Mouse (Mus musculus) hindbrain, embryonic 14.5 days (tissue): ENCODE measurements around the gene Igf2bp2. TPM values are rescaled to one million over a fixed set of nuclear protein-coding genes. Genes with fewer than 3 reads are reported as not detected.
A peak's percentile ranks its signal among the peaks of the same experiment; 100 is the strongest.

Source experiments
- ATAC-seq: fragments of 200-750 bp; cut with Nextera tagmentation; 2 replicates; pipeline ENCODE4 v1.8.0; 2017; ENCODE audit warnings: moderate number of reproducible peaks, mild to moderate bottlenecking, moderate TSS enrichment, moderate library complexity; ENCODE audit not compliant: low FRiP score
- DNase-seq: peaks from one replicate; pipeline ENCODE4 v3.0.0-alpha.2; 2015; ENCODE audit warnings: low spot score
- H3K27ac ChIP-seq: fragments of 300-500 bp; sonication (generic); 2 replicates; pipeline ENCODE4 v1.5.1; 2014; ENCODE audit warnings: mild to moderate bottlenecking, moderate library complexity
- H3K27me3 ChIP-seq: fragments of 300-500 bp; sonication (generic); 2 replicates; pipeline ENCODE4 v1.6.1; 2014; ENCODE audit warnings: mild to moderate bottlenecking, low read length, mixed read lengths; ENCODE audit not compliant: control insufficient read depth, insufficient read depth
- H3K36me3 ChIP-seq: fragments of 300-500 bp; sonication (generic); replicated peaks from 2 replicates; pipeline ENCODE4 v1.6.1; 2014; ENCODE audit not compliant: control insufficient read depth, insufficient read depth
- H3K4me1 ChIP-seq: fragments of 300-500 bp; sonication (generic); replicated peaks from 2 replicates; pipeline ENCODE4 v1.6.1; 2014; ENCODE audit warnings: antibody characterized with exemption, low read length, mixed read lengths; ENCODE audit not compliant: control insufficient read depth, insufficient read depth
- H3K4me2 ChIP-seq: fragments of 300-500 bp; sonication (generic); replicated peaks from 2 replicates; pipeline ENCODE4 v1.6.1; 2014; ENCODE audit warnings: mild to moderate bottlenecking, moderate library complexity
- H3K4me3 ChIP-seq: fragments of 300-500 bp; sonication (generic); replicated peaks from 2 replicates; pipeline ENCODE4 v1.5.1; 2014; ENCODE audit warnings: mild to moderate bottlenecking, low read length
- H3K9ac ChIP-seq: fragments of 300-500 bp; sonication (generic); 2 replicates; pipeline ENCODE4 v1.6.1; 2014
- H3K9me3 ChIP-seq: fragments of 300-500 bp; sonication (generic); 2 replicates; pipeline ENCODE4 v1.6.1; 2016; ENCODE audit warnings: low read length; ENCODE audit not compliant: control insufficient read depth
- WGBS: fragments of 180-500 bp; shearing (Covaris S2); extraction: QIAGEN DNeasy Blood & Tissue Kit; methylation state at CpG from one replicate; pipeline ENCODE4 v1.1.7; 2014; 5-methylcytosine and 5-hydroxymethylcytosine counted together
- polyA plus RNA-seq: library from polyadenylated mRNA; unstranded; fragments of >200 nt; fragmentation: Nextera tagmentation; extraction: Ambion mirVana; gene quantifications from 2 replicates; pipeline ENCODE4 v1.2.1, GENCODE M21; 2014

Igf2bp2 gene
- polyA plus RNA-seq, 1 experiment from 2014 or later, result 21.6 TPM

DNA sequence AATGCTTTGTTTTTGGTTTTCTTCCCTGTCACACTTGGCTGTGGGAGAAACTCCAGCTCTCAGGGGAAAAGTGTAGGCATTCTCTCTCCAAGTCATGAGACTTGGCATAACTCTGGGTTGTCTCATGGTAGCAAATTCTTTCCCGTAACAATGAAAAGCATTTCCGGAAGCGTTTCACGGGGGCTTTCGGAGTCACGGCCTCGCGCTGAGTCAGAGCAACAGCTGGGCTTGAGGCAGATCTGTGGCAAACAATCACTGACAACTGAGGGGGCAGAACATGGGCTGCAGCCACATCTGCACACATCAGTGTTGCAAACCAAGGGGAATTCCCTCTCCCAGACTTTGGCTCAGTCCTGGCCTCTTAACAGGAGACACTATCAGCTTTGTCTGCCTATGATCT is 95.7 kb downstream of the Igf2bp2 start:
- Histone ChIP-seq H3K9ac (no peak overlapping the region), H3K4me1 (no peaks in the 10 kb centered on the region), H3K4me3 (no peak overlapping the region), H3K27ac (no peak overlapping the region), H3K27me3 (no peaks in the 10 kb centered on the region), H3K36me3 (peaks cover 83% of the 10 kb centered on the region), H3K9me3 (no peaks in the 10 kb centered on the region), H3K4me2 (no peak overlapping the region)
- ATAC-seq (no peak), DNase-seq (no peak)
- WGBS, result 94% methylated on average over 8 of the region's 8 CpGs

DNA sequence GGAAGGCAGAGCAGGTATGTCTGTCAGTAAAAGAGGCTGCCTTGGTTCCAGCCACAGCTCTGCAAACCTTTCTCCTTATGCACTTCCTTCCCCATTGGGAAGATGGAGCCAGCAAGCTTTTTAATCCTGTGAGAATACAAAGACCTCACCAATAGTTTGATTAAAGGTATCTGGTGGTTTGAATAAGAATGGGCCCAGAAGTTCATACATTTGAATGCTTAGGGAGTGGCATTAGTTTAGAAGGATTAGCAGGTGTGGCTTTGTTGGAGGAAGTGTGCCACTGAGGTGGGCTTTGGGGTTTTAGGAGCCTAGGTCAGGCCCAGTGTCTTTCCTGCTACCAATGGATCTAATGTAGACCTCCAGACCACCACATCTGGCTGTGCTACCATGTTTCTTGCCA is 97.6 kb downstream of the Igf2bp2 start:
- DNase-seq (no peak), ATAC-seq (no peak)
- Histone ChIP-seq H3K9me3 (no peaks in the 10 kb centered on the region), H3K27ac (no peak overlapping the region), H3K4me2 (no peak overlapping the region), H3K27me3 (no peaks in the 10 kb centered on the region), H3K4me1 (no peaks in the 10 kb centered on the region), H3K36me3 (peaks cover 98% of the 10 kb centered on the region), H3K9ac (no peak overlapping the region), H3K4me3 (no peak overlapping the region)

- no peak overlapping the region for H3K27ac ChIP-seq
- H3K9me3 ChIP-seq, result no peaks in the 10 kb centered on the region
- H3K4me1 ChIP-seq, result no peaks in the 10 kb centered on the region
- 84% methylated on average over 4 of the region's 4 CpGs for WGBS
- no peak overlapping the region for H3K4me2 ChIP-seq
- ATAC-seq (no peak), DNase-seq (no peak)
- no peaks in the 10 kb centered on the region for H3K27me3 ChIP-seq
- no peak overlapping the region for H3K9ac ChIP-seq
- peaks cover 91% of the 10 kb centered on the region for H3K36me3 ChIP-seq
- H3K4me3 ChIP-seq, result no peak overlapping the region
Measured at GRCm38 (mm10) chr16:22062284-22062683, 100.8 kb downstream of the Igf2bp2 start.

GRCm38 (mm10) chr16:22061555-22062160 is 101.4 kb downstream of the Igf2bp2 start:
- Histone ChIP-seq H3K4me2 (no peak overlapping the region), H3K9ac (no peak overlapping the region), H3K4me1 (no peaks in the 10 kb centered on the region), H3K27me3 (no peaks in the 10 kb centered on the region), H3K4me3 (no peak overlapping the region), H3K36me3 (peaks cover 84% of the 10 kb centered on the region), H3K9me3 (no peaks in the 10 kb centered on the region), H3K27ac (no peak overlapping the region)
- 89% methylated on average over 14 of the region's 14 CpGs for WGBS
- no peak for ATAC-seq
- DNase-seq, result no peak

GRCm38 (mm10) chr16:22060416-22060815 is 102.7 kb downstream of the Igf2bp2 start:
- Histone ChIP-seq H3K4me2 (no peak overlapping the region), H3K9me3 (no peaks in the 10 kb centered on the region), H3K4me1 (no peaks in the 10 kb centered on the region), H3K27ac (no peak overlapping the region), H3K36me3 (peaks cover 72% of the 10 kb centered on the region), H3K27me3 (no peaks in the 10 kb centered on the region), H3K4me3 (no peak overlapping the region), H3K9ac (no peak overlapping the region)
- WGBS, result 92% methylated on average over 10 of the region's 10 CpGs
- DNase-seq (no peak), ATAC-seq (no peak)

DNA sequence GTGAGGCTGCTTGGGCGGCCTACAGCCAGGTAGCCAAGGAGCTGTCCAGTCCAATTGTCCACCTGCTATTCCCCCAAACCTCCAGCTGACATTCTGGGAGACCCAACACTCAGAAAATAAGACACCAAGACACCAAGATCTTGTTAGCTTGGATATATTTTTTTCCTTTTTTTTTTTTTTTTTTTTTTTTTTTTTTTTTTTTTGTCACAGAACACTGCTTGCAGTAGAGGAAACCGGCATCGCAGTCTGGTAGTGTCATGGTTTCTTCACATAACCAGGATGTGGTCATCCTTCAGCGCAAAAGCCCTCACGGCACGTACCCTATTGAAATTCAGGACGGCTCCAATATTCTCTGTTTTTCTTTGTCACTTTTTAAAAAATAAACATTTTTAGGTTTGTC is 104.2 kb downstream of the Igf2bp2 start:
- WGBS, result 96% methylated on average over 7 of the region's 7 CpGs
- no peak overlapping the region for H3K9ac ChIP-seq
- peaks cover 57% of the 10 kb centered on the region for H3K36me3 ChIP-seq
- H3K4me2 ChIP-seq, result no peak overlapping the region
- H3K27me3 ChIP-seq, result no peaks in the 10 kb centered on the region
- H3K4me3 ChIP-seq, result no peak overlapping the region
- H3K27ac ChIP-seq, result no peak overlapping the region
- ATAC-seq, result no peak
- no peak for DNase-seq
- no peaks in the 10 kb centered on the region for H3K4me1 ChIP-seq
- H3K9me3 ChIP-seq, result 0 out of 2 replicates have a peak, but pooled peaks cover 4% of the 10 kb centered on the region

GRCm38 (mm10) chr16:22057498-22057897 is 105.6 kb downstream of the Igf2bp2 start:
- no peak overlapping the region for H3K4me2 ChIP-seq
- peaks cover 43% of the 10 kb centered on the region for H3K36me3 ChIP-seq
- no peak overlapping the region for H3K9ac ChIP-seq
- 63% methylated on average over 6 of the region's 6 CpGs for WGBS
- H3K4me1 ChIP-seq, result no peaks in the 10 kb centered on the region
- no peak overlapping the region for H3K27ac ChIP-seq
- H3K27me3 ChIP-seq, result no peaks in the 10 kb centered on the region
- 0 out of 2 replicates have a peak, but pooled peaks cover 5% of the 10 kb centered on the region for H3K9me3 ChIP-seq
- ATAC-seq (no peak), DNase-seq (no peak)
- H3K4me3 ChIP-seq, result no peak overlapping the region

GRCm38 (mm10) chr16:22053411-22053810 is 109.7 kb downstream of the Igf2bp2 start:
- Histone ChIP-seq H3K4me1 (no peaks in the 10 kb centered on the region), H3K36me3 (peaks cover 6% of the 10 kb centered on the region), H3K27ac (no peak overlapping the region), H3K9ac (no peak overlapping the region), H3K4me2 (no peak overlapping the region), H3K27me3 (no peaks in the 10 kb centered on the region), H3K4me3 (no peak overlapping the region), H3K9me3 (0 out of 2 replicates have a peak, but pooled peaks cover 5% of the 10 kb centered on the region)
- no peak for DNase-seq
- ATAC-seq, result peak; percentile 34; the same call in 1 of the 2 replicates
- 93% methylated on average over 21 of the region's 21 CpGs for WGBS

DNA sequence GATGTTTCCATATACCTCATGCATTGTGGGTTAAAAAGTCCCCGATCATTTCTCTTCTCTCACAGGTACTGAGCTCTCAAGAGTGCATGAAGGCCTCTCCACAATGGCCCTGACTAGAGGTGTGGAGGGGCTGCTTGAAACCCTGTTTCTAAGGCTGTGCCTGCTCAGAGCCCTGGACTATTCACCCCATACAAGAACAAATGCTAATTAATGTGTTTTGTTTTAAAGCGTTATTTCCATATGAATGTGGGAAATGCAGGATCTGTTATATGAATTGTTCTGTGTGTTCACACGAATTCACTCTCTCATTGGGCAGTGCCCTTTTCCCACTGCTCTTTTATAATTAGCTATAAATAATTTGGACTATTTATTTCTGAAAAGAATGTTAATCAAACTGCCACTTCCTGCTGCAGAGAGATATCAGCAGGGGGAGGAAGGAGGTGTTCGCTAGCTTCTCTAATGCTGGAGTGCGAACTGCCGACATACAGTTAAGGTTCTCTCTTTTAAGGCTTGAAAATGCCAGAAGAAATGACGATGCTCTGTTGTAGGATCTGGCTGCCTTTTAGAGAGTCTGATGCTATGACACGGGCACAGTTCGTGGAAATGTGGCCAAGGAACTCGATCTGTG is 116.2 kb downstream of the Igf2bp2 start:
- no peak overlapping the region for H3K4me2 ChIP-seq

More for the DNA sequence above, 116.2 kb downstream of the Igf2bp2 start:
- DNase-seq (no peak), ATAC-seq (no peak)
- Histone ChIP-seq H3K27me3 (no peaks in the 10 kb centered on the region), H3K9ac (no peak overlapping the region), H3K9me3 (no peaks in the 10 kb centered on the region), H3K4me1 (no peaks in the 10 kb centered on the region), H3K4me3 (no peak overlapping the region), H3K27ac (no peak overlapping the region), H3K36me3 (peaks cover 63% of the 10 kb centered on the region)
- 79% methylated on average over 10 of the region's 10 CpGs for WGBS
